Mouse (Mus musculus) embryonic facial prominence, embryonic 11.5 days (tissue): ENCODE measurements around the gene Tmem37. TPM values are rescaled to one million over a fixed set of nuclear protein-coding genes. Genes with fewer than 3 reads are reported as not detected.

Experiments used
- ATAC-seq: fragments of 200-750 bp; cut with Nextera tagmentation; replicated peaks from 2 replicates; pipeline ENCODE4 v1.8.0; 2017; ENCODE audit warnings: low read depth; ENCODE audit not compliant: insufficient number of reproducible peaks, low FRiP score, low TSS enrichment
- DNase-seq: peaks from one replicate; pipeline ENCODE4 v3.0.0-alpha.2; 2015; ENCODE audit warnings: low spot score
- H3K27ac ChIP-seq: fragments of 300-500 bp; sonication (generic); replicated peaks from 2 replicates; pipeline ENCODE4 v1.5.1; 2014; ENCODE audit warnings: mild to moderate bottlenecking, low read depth, low read length, control low read depth
- H3K27me3 ChIP-seq: fragments of 300-500 bp; sonication (generic); 2 replicates; pipeline ENCODE4 v1.6.1; 2014; ENCODE audit warnings: mild to moderate bottlenecking, low read length, moderate library complexity, mixed read lengths; ENCODE audit not compliant: control insufficient read depth, insufficient read depth
- H3K36me3 ChIP-seq: fragments of 300-500 bp; sonication (generic); replicated peaks from 2 replicates; pipeline ENCODE4 v1.6.1; 2014; ENCODE audit warnings: low read depth, mild to moderate bottlenecking, low read length, moderate library complexity, mixed read lengths; ENCODE audit not compliant: control insufficient read depth, insufficient read depth
- H3K4me1 ChIP-seq: fragments of 300-500 bp; sonication (generic); 2 replicates; pipeline ENCODE4 v1.6.1; 2014; ENCODE audit warnings: low read length, mixed read lengths; ENCODE audit not compliant: control insufficient read depth, insufficient read depth
- H3K4me2 ChIP-seq: fragments of 300-500 bp; sonication (generic); 2 replicates; pipeline ENCODE4 v1.6.1; 2014; ENCODE audit warnings: low read depth, mild to moderate bottlenecking, control low read depth, low read length, moderate library complexity
- H3K4me3 ChIP-seq: fragments of 300-500 bp; sonication (generic); 2 replicates; pipeline ENCODE4 v1.5.1; 2014; ENCODE audit warnings: low read depth, low read length, control low read depth
- H3K9ac ChIP-seq: fragments of 300-500 bp; sonication (generic); replicated peaks from 2 replicates; pipeline ENCODE4 v1.6.1; 2014; ENCODE audit warnings: mild to moderate bottlenecking, control low read depth, low read length
- H3K9me3 ChIP-seq: fragments of 300-500 bp; sonication (generic); replicated peaks from 2 replicates; pipeline ENCODE4 v1.6.1; 2016; ENCODE audit warnings: mild to moderate bottlenecking, low read length, inconsistent platforms, mixed read lengths; ENCODE audit not compliant: control insufficient read depth
- WGBS: fragments of 180-500 bp; shearing (Covaris S2); extraction: QIAGEN DNeasy Blood & Tissue Kit; methylation state at CpG from one replicate; pipeline ENCODE4 v1.1.7; 2014; 5-methylcytosine and 5-hydroxymethylcytosine counted together
- polyA plus RNA-seq: library from polyadenylated mRNA; unstranded; fragments of >200 nt; fragmentation: Nextera tagmentation; extraction: Ambion mirVana; gene quantifications from 2 replicates; pipeline ENCODE4 v1.2.1, GENCODE M21; 2014

Tmem37 gene
- polyA plus RNA-seq, 1 experiment from 2014 or later: 6.1 TPM

DNA sequence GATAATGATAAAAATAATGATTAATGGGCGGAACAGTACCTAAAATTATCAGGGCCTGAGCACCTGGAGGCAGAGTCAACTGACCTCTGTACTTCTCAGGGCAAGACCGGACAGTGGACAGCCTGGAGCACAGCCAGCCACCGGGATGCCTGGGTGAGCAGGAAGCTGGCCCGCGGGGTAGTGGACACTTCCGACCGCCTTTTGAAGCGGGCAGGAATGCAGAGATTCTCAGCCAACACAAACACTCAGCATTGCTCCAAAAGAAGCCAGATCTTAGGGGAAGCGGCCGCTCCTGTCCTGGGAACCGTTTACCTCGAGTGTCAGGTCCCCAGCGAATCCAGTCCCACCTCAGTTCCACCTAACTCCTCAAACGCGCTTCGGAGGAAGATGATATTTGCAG lies 974 bp downstream of the Tmem37 start:
- Histone ChIP-seq H3K4me3 (peak overlapping the region; percentile 31; the same call in 1 of the 2 replicates), H3K4me1 (no peaks in the 10 kb centered on the region), H3K9me3 (no peaks in the 10 kb centered on the region), H3K36me3 (no peaks in the 10 kb centered on the region), H3K4me2 (peak overlapping the region; percentile 81), H3K9ac (no peak overlapping the region), H3K27ac (no peak overlapping the region), H3K27me3 (no peaks in the 10 kb centered on the region)
- 10% methylated on average over 16 of the region's 16 CpGs for WGBS
- DNase-seq: no peak
- ATAC-seq: no peak

GRCm38 (mm10) chr1:120071133-120071532 lies 2.7 kb downstream of the Tmem37 start:
- Histone ChIP-seq H3K4me2 (no peak overlapping the region), H3K27me3 (no peaks in the 10 kb centered on the region), H3K9me3 (no peaks in the 10 kb centered on the region), H3K4me3 (no peak overlapping the region), H3K4me1 (no peaks in the 10 kb centered on the region), H3K27ac (no peak overlapping the region), H3K36me3 (no peaks in the 10 kb centered on the region), H3K9ac (no peak overlapping the region)
- DNase-seq: no peak
- ATAC-seq: no peak
- 80% methylated on average over 4 of the region's 4 CpGs for WGBS

DNA sequence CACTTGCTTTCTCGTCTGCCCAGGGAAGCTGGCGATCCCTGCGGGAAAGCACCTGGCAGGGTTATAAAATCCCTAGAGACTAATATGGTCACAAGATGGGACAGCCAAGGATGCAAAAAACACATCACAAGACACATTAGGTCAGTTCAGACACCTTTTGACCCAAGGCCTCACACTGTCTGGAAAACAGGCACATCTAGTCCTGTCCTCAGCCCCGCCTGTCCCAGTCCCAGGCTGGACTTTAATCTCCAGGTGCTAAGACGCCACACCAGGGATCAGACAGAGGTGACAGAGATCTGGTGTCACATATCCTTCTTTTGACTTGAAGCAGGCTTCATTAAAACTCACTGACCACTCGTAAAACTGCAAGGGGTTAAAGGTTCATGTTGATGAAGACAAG lies 3.7 kb downstream of the Tmem37 start:
- 57% methylated on average over 6 of the region's 6 CpGs for WGBS
- ATAC-seq: no peak

DNA sequence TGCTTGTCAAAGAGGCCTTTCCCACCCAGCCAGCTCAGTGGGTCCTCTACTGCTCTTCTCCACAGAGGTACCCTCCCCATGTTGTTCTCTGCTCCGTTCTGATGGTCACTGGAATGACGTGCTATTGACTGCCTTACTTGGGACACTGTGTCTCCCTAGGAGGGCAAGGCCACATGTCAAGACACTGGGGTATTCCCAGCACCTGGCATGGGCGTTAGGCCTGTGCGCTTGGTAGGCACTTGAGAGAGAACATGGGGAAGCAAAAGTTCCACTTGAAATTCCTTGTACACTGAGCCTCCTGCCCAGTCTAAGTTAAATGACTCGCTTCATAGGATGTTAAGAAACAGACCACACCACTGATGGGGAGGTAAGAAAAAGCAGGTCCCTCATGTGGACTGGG lies 4.8 kb downstream of the Tmem37 start:
- Histone ChIP-seq H3K4me2 (no peak overlapping the region), H3K36me3 (no peaks in the 10 kb centered on the region), H3K4me3 (no peak overlapping the region), H3K4me1 (no peaks in the 10 kb centered on the region), H3K27ac (no peak overlapping the region), H3K27me3 (no peaks in the 10 kb centered on the region), H3K9me3 (no peaks in the 10 kb centered on the region), H3K9ac (no peak overlapping the region)
- 81% methylated on average over 5 of the region's 5 CpGs for WGBS
- DNase-seq (no peak), ATAC-seq (no peak)

More for the DNA sequence above, 3.7 kb downstream of the Tmem37 start:
- Histone ChIP-seq H3K36me3 (no peaks in the 10 kb centered on the region), H3K9ac (no peak overlapping the region), H3K27me3 (no peaks in the 10 kb centered on the region), H3K4me2 (no peak overlapping the region), H3K4me1 (no peaks in the 10 kb centered on the region), H3K4me3 (no peak overlapping the region), H3K9me3 (no peaks in the 10 kb centered on the region), H3K27ac (no peak overlapping the region)
- DNase-seq: no peak

DNA sequence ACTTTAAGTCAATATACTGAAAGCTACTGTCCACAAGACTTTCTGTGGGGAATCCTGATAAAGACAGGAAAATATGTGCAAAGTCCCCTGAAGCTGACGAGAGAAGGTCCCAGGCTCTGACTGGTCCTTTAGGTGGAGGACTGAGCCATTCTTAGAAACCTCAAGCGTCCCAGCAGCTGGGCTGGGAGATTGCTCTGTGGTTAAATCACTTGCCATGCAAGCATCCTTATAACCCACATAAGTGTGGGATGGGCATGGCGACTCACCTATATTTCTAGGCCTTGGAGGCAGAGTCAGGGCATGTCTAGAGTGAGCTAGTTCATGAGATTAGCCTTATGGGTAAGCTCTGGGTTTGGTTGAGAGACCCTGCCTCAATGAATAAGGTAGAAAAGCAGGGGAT lies 7.2 kb downstream of the Tmem37 start:
- Histone ChIP-seq H3K4me1 (no peaks in the 10 kb centered on the region), H3K4me3 (no peak overlapping the region), H3K9me3 (no peaks in the 10 kb centered on the region), H3K27me3 (no peaks in the 10 kb centered on the region), H3K4me2 (no peak overlapping the region), H3K9ac (no peak overlapping the region), H3K27ac (no peak overlapping the region), H3K36me3 (no peaks in the 10 kb centered on the region)
- DNase-seq: no peak
- WGBS: 88% methylated on average over 3 of the region's 3 CpGs
- no peak for ATAC-seq

- H3K4me1 ChIP-seq: no peaks in the 10 kb centered on the region
- H3K27ac ChIP-seq: no peak overlapping the region
- no peaks in the 10 kb centered on the region for H3K9me3 ChIP-seq
- H3K9ac ChIP-seq: no peak overlapping the region
- H3K36me3 ChIP-seq: no peaks in the 10 kb centered on the region
- 84% methylated on average over 8 of the region's 8 CpGs for WGBS
- H3K4me3 ChIP-seq: no peak overlapping the region
- DNase-seq: no peak
- no peaks in the 10 kb centered on the region for H3K27me3 ChIP-seq
- H3K4me2 ChIP-seq: no peak overlapping the region
- no peak for ATAC-seq
These were observed 7.7 kb downstream of the Tmem37 start for GRCm38 (mm10) chr1:120066159-120066558.

DNA sequence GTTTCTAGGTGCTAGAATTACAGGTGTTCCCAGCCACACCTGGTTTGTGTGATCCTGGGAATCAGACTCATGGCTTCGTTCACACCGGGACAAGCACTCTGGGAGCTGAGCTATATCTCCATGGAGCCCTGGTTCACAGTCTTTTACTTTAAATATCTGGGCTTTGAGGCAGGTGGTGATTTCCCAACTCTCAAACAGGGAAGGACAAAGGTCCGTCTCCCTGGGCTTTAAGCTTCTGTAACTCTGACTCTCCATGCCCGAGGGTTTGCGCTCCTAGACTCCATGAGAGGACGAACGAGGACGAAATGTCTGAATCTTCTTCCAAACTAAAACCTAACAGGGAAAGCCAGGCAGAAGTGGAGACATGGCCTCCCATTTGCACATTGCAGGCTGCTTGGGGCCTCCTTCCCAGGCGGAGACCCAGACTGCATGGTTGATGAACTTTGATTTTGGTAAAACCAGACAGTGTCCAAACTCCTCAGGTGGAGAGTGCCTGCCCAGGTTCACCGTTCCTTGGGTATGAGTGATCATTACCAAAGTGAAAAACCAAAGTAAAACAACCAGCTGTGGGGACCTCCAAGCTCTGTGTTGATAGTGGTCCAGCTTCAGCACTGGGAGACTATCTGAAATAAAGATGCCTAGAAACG lies 9.7 kb downstream of the Tmem37 start:
- Histone ChIP-seq H3K4me3 (no peak overlapping the region), H3K27me3 (no peaks in the 10 kb centered on the region), H3K4me2 (no peak overlapping the region), H3K36me3 (no peaks in the 10 kb centered on the region), H3K9me3 (no peaks in the 10 kb centered on the region), H3K4me1 (no peaks in the 10 kb centered on the region), H3K27ac (no peak overlapping the region), H3K9ac (no peak overlapping the region)
- DNase-seq (no peak), ATAC-seq (no peak)
- WGBS: 91% methylated on average over 11 of the region's 11 CpGs

DNA sequence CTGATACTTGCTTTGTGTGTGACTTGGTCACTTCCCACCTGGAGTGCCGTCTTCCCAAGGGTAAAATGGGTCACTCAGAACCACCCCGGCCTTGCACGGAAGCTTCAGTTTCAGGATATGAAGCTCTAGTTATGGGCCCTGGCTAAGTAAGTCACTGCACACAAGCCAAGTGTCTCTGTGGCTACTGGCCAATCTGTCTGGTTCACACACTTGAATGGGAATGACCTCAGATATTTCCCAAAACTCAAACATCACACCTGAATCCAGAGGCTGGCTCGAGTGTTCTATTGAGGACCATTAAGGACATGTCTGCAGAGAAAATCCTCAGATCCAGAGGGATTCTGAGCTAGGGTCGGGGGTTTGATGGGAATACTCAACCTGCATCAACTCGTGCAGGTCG lies 11.6 kb downstream of the Tmem37 start:
- no peak overlapping the region for H3K27ac ChIP-seq

More for the DNA sequence above, 11.6 kb downstream of the Tmem37 start:
- ATAC-seq: no peak
- no peak for DNase-seq
- Histone ChIP-seq H3K9ac (no peak overlapping the region), H3K4me2 (no peak overlapping the region), H3K4me1 (no peaks in the 10 kb centered on the region), H3K36me3 (no peaks in the 10 kb centered on the region), H3K27me3 (no peaks in the 10 kb centered on the region), H3K4me3 (no peak overlapping the region), H3K9me3 (no peaks in the 10 kb centered on the region)
- 92% methylated on average over 7 of the region's 7 CpGs for WGBS
